Mouse (Mus musculus) lung, postnatal 10 days (tissue): ENCODE measurements at regions not wholly inside any gene's neighbourhood (a gene's known extent, or its start where the extent isn't known, plus 50 kb on each side); places are given as distances from the start of the nearest gene placed in this dataset.

Experiments
- DNase-seq: peaks from one replicate; pipeline ENCODE4 v3.0.0; 2021

- DNase-seq: no peak
Observed at GRCm38 (mm10) chr16:27138384-27138783, 146.9 kb upstream of the Gmnc start.

- no peak for DNase-seq
Observed at GRCm38 (mm10) chr16:27138987-27139386, 147.5 kb upstream of the Gmnc start.

- peak; percentile 32 for DNase-seq
Observed at GRCm38 (mm10) chr16:27140037-27140436, 148.6 kb upstream of the Gmnc start.

GRCm38 (mm10) chr16:27155805-27156204 lies 151.5 kb upstream of the Ostn start:
- DNase-seq: no peak

- DNase-seq: no peak
Observed at GRCm38 (mm10) chr16:27195650-27196049, 111.6 kb upstream of the Ostn start.
